Mouse (Mus musculus): ENCODE measurements around the gene Inava. TPM values are rescaled to one million over a fixed set of nuclear protein-coding genes. Genes with fewer than 3 reads are reported as not detected.
A peak's percentile ranks its signal among the peaks of the same experiment; 100 is the strongest.

Gene Inava
- polyA plus RNA-seq, 1 experiment from 2014 or later: 23.2 TPM

DNA sequence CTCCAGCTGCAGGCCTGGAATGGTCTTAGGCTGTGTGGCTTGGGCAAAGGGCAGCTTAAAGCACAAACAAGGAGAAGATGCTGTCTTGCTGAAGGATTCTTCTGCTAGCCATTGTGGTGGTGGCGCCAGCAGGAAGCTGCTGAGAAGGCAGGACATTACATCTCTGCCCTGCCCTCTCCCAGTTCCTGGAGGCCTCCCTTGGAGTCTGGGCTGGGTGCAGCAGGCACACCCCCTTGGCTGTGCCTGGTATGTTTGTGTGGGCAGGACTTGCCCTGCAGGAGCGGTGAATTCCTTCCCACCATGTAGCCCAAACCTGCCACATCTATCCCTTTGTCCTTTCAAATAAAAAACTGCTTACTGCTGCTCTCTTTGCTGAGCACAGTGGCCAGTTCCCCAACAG lies 57.0 kb downstream of the Inava start:
- DNase-seq (ENCODE audit: extremely low spot score, low spot score): no peak
- Histone ChIP-seq H3K27ac (no peak overlapping the region), H3K36me3 (replicated peaks) (peaks cover 45% of the 10 kb centered on the region), H3K4me3 (no peak overlapping the region), H3K27me3 (ENCODE audit: poor library complexity, severe bottlenecking) (peaks cover 9% of the 10 kb centered on the region; the same call in 1 of the 2 replicates), H3K9me3 (no peaks in the 10 kb centered on the region), H3K4me1 (peaks cover 30% of the 10 kb centered on the region)
- 81% methylated on average over 2 of the region's 2 CpGs for WGBS

DNA sequence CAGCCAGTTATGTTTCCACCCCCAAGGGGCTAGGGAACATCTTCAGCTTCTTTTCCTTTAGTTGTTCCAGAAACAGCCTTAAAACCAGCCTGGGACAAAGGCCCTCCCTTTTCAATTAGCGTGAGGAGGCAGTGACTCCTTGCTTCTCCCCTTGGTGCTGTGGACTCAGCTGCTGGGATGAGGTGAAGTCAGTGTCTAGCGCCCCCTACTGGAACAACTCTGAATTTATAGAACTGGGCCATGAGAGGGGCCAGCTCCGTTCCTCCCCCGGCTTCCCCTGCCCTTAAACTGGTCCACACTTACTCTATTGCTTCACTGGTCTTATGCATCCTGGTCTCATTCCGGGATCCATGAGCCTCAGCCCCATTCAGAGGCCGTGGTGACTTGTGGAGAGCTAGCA lies 58.9 kb downstream of the Inava start:
- Histone ChIP-seq H3K27ac (no peak overlapping the region), H3K9me3 (no peaks in the 10 kb centered on the region), H3K36me3 (replicated peaks) (peaks cover 59% of the 10 kb centered on the region), H3K4me3 (no peak overlapping the region), H3K4me1 (peaks cover 30% of the 10 kb centered on the region), H3K27me3 (ENCODE audit: poor library complexity, severe bottlenecking) (peaks cover 9% of the 10 kb centered on the region; the same call in 1 of the 2 replicates)
- 39% methylated on average over 6 of the region's 6 CpGs for WGBS
- peak; percentile 65 for DNase-seq (ENCODE audit: extremely low spot score, low spot score)

DNA sequence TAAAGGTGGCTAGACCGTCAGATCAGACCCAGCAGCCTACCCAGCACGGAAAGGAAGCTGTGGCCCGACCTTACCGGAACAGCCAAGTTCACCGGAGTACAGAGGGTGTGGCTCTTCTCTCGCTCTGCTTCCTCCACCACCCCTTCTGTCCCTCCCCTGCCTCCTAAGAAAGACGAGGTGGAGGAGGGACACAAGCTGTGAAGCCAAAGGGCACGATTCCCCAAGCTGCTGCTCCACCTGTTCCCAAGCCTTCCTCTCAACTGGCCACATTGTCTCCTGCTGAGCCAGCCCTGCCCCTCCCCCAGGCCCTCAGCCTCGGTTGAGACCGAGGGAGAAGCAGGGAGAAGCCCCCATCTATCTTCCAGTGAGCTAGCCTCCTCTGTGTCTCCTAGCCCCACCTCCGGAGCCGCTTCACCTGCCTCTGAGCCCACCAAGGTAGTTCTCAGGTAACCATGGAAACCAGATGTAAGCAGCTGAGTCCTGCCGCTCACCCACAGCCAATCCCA lies 59.9 kb downstream of the Inava start:
- Histone ChIP-seq H3K4me1 (peaks cover 34% of the 10 kb centered on the region), H3K4me3 (no peak overlapping the region), H3K27ac (peak overlapping the region; percentile 48), H3K27me3 (ENCODE audit: poor library complexity, severe bottlenecking) (peaks cover 9% of the 10 kb centered on the region; the same call in 1 of the 2 replicates), H3K36me3 (replicated peaks) (peaks cover 62% of the 10 kb centered on the region), H3K9me3 (no peaks in the 10 kb centered on the region)
- DNase-seq (ENCODE audit: extremely low spot score, low spot score): peak; percentile 22
- WGBS: 16% methylated on average over 13 of the region's 13 CpGs

- 82% methylated on average over 12 of the region's 12 CpGs for WGBS
- Histone ChIP-seq H3K4me1 (peaks cover 34% of the 10 kb centered on the region), H3K9me3 (no peaks in the 10 kb centered on the region), H3K4me3 (no peak overlapping the region), H3K27me3 (ENCODE audit: poor library complexity, severe bottlenecking) (peaks cover 9% of the 10 kb centered on the region; the same call in 1 of the 2 replicates), H3K27ac (no peak overlapping the region), H3K36me3 (replicated peaks) (peaks cover 67% of the 10 kb centered on the region)
- DNase-seq (ENCODE audit: extremely low spot score, low spot score): no peak
These were observed 61.4 kb downstream of the Inava start for GRCm38 (mm10) chr1:136172696-136173095.

GRCm38 (mm10) chr1:136170109-136170508 lies 64.0 kb downstream of the Inava start:
- peak; percentile 74 for DNase-seq (ENCODE audit: extremely low spot score, low spot score)
- Histone ChIP-seq H3K36me3 (replicated peaks) (peaks cover 56% of the 10 kb centered on the region), H3K4me1 (peaks cover 44% of the 10 kb centered on the region), H3K27ac (no peak overlapping the region), H3K9me3 (no peaks in the 10 kb centered on the region), H3K27me3 (ENCODE audit: poor library complexity, severe bottlenecking) (peaks cover 9% of the 10 kb centered on the region; the same call in 1 of the 2 replicates), H3K4me3 (no peak overlapping the region)
- 12% methylated on average over 5 of the region's 5 CpGs for WGBS

DNA sequence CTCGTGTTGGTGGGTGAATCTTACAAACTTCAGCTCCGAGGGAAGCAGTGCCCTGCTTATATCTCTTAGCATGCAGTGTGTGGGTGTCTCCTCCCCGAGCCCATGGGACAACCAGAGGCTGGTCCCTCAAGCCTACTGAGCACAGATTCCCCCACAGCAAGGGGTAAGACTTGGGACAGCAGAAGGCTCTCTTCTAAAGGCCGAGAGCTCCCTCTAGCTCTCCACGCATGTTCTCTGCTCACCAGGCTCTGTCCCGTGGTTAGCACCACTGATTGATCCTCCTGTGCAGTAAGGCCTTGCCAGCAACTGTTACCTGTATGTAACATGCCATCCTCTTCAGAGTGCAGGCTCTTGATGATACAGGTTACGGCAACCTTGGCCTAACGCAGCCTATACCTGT lies 66.4 kb downstream of the Inava start:
- H3K36me3 ChIP-seq (replicated peaks): peaks cover 63% of the 10 kb centered on the region
- H3K27ac ChIP-seq: no peak overlapping the region
- no peak overlapping the region for H3K4me3 ChIP-seq
- H3K9me3 ChIP-seq: no peaks in the 10 kb centered on the region
- 69% methylated on average over 8 of the region's 8 CpGs for WGBS
- H3K27me3 ChIP-seq (ENCODE audit: poor library complexity, severe bottlenecking): no peaks in the 10 kb centered on the region
- peaks cover 20% of the 10 kb centered on the region for H3K4me1 ChIP-seq
- DNase-seq (ENCODE audit: extremely low spot score, low spot score): no peak

GRCm38 (mm10) chr1:136165436-136165835 lies 68.6 kb downstream of the Inava start:
- Histone ChIP-seq H3K36me3 (replicated peaks) (peaks cover 65% of the 10 kb centered on the region), H3K9me3 (no peaks in the 10 kb centered on the region), H3K27me3 (ENCODE audit: poor library complexity, severe bottlenecking) (no peaks in the 10 kb centered on the region), H3K4me3 (no peak overlapping the region), H3K4me1 (peaks cover 15% of the 10 kb centered on the region; the same call in 1 of the 2 replicates), H3K27ac (no peak overlapping the region)
- DNase-seq (ENCODE audit: extremely low spot score, low spot score): no peak
- WGBS: 69% methylated on average over 2 of the region's 2 CpGs

Other genes starting within 250 kb of the Inava start
- not detected in 2 replicates for gene Igfn1, start 227.9 kb downstream of the Inava start, polyA plus RNA-seq (2016; fragmentation: Nextera tagmentation; extraction: Ambion mirVana)
- 132 and 135 TPM in 2 replicates for gene Tmem9, start 226.1 kb downstream of the Inava start, polyA plus RNA-seq (2016; fragmentation: Nextera tagmentation; extraction: Ambion mirVana)
- not detected in 2 replicates for gene Ascl5, start 183.5 kb downstream of the Inava start, polyA plus RNA-seq (2016; fragmentation: Nextera tagmentation; extraction: Ambion mirVana)
- gene Cacna1s, start 181.5 kb downstream of the Inava start, polyA plus RNA-seq (2016; fragmentation: Nextera tagmentation; extraction: Ambion mirVana): 0.20 TPM in 1 of 2 replicates, not detected in the other
- 5.8 and 8.8 TPM in 2 replicates for gene Kif21b, start 102.9 kb downstream of the Inava start, polyA plus RNA-seq (2016; fragmentation: Nextera tagmentation; extraction: Ambion mirVana)
- 0.27 and 0.28 TPM in 2 replicates for gene Mroh3, start 21.4 kb downstream of the Inava start, polyA plus RNA-seq (2016; fragmentation: Nextera tagmentation; extraction: Ambion mirVana)
- gene Gpr25, start 26.6 kb upstream of the Inava start, polyA plus RNA-seq (2016; fragmentation: Nextera tagmentation; extraction: Ambion mirVana): not detected in 2 replicates
- gene Camsap2, start 111.8 kb upstream of the Inava start, polyA plus RNA-seq (2016; fragmentation: Nextera tagmentation; extraction: Ambion mirVana): 11.5 and 12.9 TPM in 2 replicates
- gene Ddx59, start 181.0 kb upstream of the Inava start, polyA plus RNA-seq (2016; fragmentation: Nextera tagmentation; extraction: Ambion mirVana): 18.5 and 20.1 TPM in 2 replicates
- gene Kif14, start 232.1 kb upstream of the Inava start, polyA plus RNA-seq (2016; fragmentation: Nextera tagmentation; extraction: Ambion mirVana): 8.8 and 10.0 TPM in 2 replicates

Data from forebrain, embryonic 10.5 days (tissue).